Mouse (Mus musculus): ENCODE measurements around the gene Jaml.

- TF ChIP-seq CTCF (conservative IDR thresholded peaks at IDR 0.05; ENCODE audit: insufficient read depth, insufficient read length, low read depth, low read length) (no peak), POLR2A (IDR thresholded peaks at IDR 0.05; ENCODE audit: low read depth, low read length) (no peak)
Measured at GRCm38 (mm10) chr9:45050301-45050700, 28.7 kb upstream of the Jaml start.

All from kidney, adult 2 months (tissue).